Mouse (Mus musculus): ENCODE data around the gene Baat.

GRCm38 (mm10) chr4:49485442-49485841, 20.9 kb downstream of the Baat start:
- TF ChIP-seq ZC3H11A (IDR thresholded peaks at IDR 0.05; ENCODE audit: borderline replicate concordance, low read depth, low read length) (no peak), MAFK (IDR thresholded peaks at IDR 0.05; ENCODE audit: insufficient read depth, low read depth, low read length) (no peak), CHD2 (IDR thresholded peaks at IDR 0.05; ENCODE audit: low read depth, low read length) (no peak)

Measured in ES-E14 (cell line).